Mouse (Mus musculus) lung, adult 2 months (tissue): ENCODE measurements at regions not wholly inside any gene's neighbourhood (a gene's known extent, or its start where the extent isn't known, plus 50 kb on each side); places are given as distances from the start of the nearest gene placed in this dataset.

Source experiments
- CTCF ChIP-seq: fragments of 200-500 bp; IDR thresholded peaks from 2 replicates; pipeline ENCODE4 v1.5.1; 2011; ENCODE audit warnings: mild to moderate bottlenecking, low read length, control low read depth; ENCODE audit not compliant: insufficient read depth
- POLR2A ChIP-seq: fragments of 200-500 bp; IDR thresholded peaks from 2 replicates; pipeline ENCODE4 v1.6.1; 2011; ENCODE audit warnings: low read depth, mild to moderate bottlenecking, control low read depth, low read length, borderline replicate concordance; ENCODE audit errors: extremely low read depth

DNA sequence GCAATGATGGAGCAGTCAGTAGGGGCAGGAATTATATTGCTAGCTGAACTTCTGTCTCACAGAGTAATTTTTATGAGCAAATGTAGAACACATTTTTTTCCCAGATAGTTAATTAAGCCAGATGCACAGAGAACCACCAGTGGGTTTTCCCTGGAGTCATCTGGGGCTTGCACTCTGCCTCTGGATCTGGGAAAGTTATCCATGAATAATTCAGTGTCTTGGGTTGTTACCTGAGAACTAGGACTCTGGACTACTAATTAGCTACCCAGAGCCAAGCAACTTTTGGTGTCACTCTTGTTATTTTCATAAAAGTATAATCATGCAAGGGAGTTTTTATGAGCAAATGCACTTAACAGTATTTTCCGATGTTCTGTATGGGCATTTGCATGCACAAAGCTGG is 179.1 kb downstream of the Sdhaf3 start:
- no peak for TF ChIP-seq CTCF
- no peak for TF ChIP-seq POLR2A
